Mouse (Mus musculus) E14TG2a.4 (cell line): ENCODE results near the gene Prkn.

Experiments used
- H3K27me3 ChIP-seq: 2 replicates; pipeline ENCODE4 v1.6.1; 2014; ENCODE audit warnings: low read length, control low read depth; ENCODE audit not compliant: insufficient read depth
- H3K36me3 ChIP-seq: 2 replicates; pipeline ENCODE4 v1.6.1; 2014; ENCODE audit warnings: low read length, control low read depth; ENCODE audit not compliant: insufficient read depth
- H3K4me1 ChIP-seq: replicated peaks from 2 replicates; pipeline ENCODE4 v1.6.1; 2014; ENCODE audit warnings: low read depth, low read length, control low read depth
- H3K4me3 ChIP-seq: replicated peaks from 2 replicates; pipeline ENCODE4 v1.5.1; 2014; ENCODE audit warnings: mild to moderate bottlenecking, low read length
- H3K9me3 ChIP-seq: 2 replicates; pipeline ENCODE4 v1.6.1; 2014; ENCODE audit warnings: low read length, control low read depth
- CTCF ChIP-seq: conservative IDR thresholded peaks from 2 replicates; pipeline ENCODE4 v1.5.1; 2014; ENCODE audit warnings: low read length
- NANOG ChIP-seq: IDR thresholded peaks from 2 replicates; pipeline ENCODE4 v1.6.1; 2014; ENCODE audit warnings: borderline replicate concordance, low read length, mixed read lengths
- POU5F1 ChIP-seq: IDR thresholded peaks from 2 replicates; pipeline ENCODE4 v1.6.1; 2014; ENCODE audit warnings: low read length, borderline replicate concordance

Prkn gene

GRCm38 (mm10) chr17:12044222-12044621, 1204.0 kb downstream of the Prkn start:
- peak overlapping the region; percentile 71 for H3K4me3 ChIP-seq
- H3K36me3 ChIP-seq, result no peaks in the 10 kb centered on the region
- H3K4me1 ChIP-seq, result peaks cover 74% of the 10 kb centered on the region
- TF ChIP-seq CTCF (no peak), NANOG (no peak), POU5F1 (no peak)
- H3K9me3 ChIP-seq, result no peaks in the 10 kb centered on the region
- 0 out of 2 replicates have a peak, but pooled peaks cover 3% of the 10 kb centered on the region for H3K27me3 ChIP-seq

DNA sequence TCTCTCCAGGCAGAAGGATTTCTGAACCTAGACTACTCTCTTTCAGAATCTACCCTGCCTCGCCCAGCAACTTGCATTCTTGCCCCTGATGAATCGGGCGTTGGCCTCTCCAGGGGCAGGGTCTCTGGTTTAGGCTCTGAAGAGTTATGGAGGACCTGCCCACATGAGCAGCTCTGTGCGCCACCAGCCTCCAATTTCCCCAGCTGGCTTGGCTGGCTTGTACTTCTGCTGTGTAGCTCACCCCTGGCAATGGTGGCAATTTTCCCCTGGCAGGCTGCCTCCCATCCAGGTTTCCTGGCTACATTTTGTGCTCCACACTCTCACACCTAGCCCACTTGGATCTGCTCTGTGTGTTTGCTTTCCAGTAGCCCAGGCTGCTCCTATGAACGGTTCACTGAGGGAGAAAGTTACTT, 1205.7 kb downstream of the Prkn start:
- Histone ChIP-seq H3K36me3 (no peaks in the 10 kb centered on the region), H3K27me3 (0 out of 2 replicates have a peak, but pooled peaks cover 3% of the 10 kb centered on the region), H3K9me3 (no peaks in the 10 kb centered on the region), H3K4me1 (peaks cover 74% of the 10 kb centered on the region), H3K4me3 (peak overlapping the region; percentile 45)
- TF ChIP-seq CTCF (no peak), NANOG (no peak), POU5F1 (no peak)

DNA sequence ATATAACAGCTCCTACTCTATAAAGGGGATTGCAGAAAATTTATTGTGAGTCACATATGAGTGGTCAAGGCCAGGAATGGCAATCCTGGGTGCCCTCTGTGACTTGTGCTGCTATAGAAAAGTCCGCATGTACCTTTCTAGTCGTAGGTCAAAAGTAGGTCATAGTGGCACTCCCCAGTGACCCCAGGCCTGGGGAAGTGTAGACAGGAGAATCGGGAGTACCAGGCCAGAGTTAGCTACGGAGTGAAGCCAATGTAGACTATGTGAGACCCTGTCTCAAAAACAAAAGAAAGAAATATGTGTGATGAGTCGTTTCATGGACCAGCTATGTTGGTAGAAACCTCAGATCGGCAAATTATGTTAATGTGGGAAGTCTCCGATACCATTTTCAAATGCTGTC, 1206.8 kb downstream of the Prkn start:
- H3K4me1 ChIP-seq, result peaks cover 75% of the 10 kb centered on the region
- H3K27me3 ChIP-seq, result no peaks in the 10 kb centered on the region
- peaks cover 5% of the 10 kb centered on the region; the same call in 1 of the 2 replicates for H3K9me3 ChIP-seq
- no peak for TF ChIP-seq POU5F1
- TF ChIP-seq CTCF, result no peak
- no peak for TF ChIP-seq NANOG
- no peaks in the 10 kb centered on the region for H3K36me3 ChIP-seq
- H3K4me3 ChIP-seq, result no peak overlapping the region

DNA sequence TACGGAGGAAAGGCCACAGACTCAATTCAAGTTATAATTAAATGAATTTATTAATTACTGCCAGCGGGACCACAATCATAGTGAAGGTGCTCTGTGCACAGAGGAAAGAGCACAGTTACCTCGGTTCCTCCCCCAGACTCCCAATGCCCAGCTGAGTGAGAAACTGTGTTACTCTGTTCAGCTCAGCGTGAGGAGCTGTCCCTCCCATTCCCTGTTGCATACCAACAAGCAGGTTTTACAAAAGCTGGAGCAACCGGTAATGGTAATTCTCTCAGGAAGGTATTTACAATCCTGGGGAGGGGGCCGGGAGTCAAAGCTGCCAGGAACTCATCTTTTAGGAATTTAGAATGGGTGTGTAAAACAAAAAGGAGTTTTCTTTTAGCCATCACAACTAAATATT, 1207.3 kb downstream of the Prkn start:
- no peak for TF ChIP-seq CTCF
- TF ChIP-seq NANOG, result no peak
- TF ChIP-seq POU5F1, result no peak
- Histone ChIP-seq H3K4me1 (peaks cover 73% of the 10 kb centered on the region), H3K9me3 (peaks cover 10% of the 10 kb centered on the region), H3K27me3 (no peaks in the 10 kb centered on the region), H3K36me3 (no peaks in the 10 kb centered on the region), H3K4me3 (no peak overlapping the region)

DNA sequence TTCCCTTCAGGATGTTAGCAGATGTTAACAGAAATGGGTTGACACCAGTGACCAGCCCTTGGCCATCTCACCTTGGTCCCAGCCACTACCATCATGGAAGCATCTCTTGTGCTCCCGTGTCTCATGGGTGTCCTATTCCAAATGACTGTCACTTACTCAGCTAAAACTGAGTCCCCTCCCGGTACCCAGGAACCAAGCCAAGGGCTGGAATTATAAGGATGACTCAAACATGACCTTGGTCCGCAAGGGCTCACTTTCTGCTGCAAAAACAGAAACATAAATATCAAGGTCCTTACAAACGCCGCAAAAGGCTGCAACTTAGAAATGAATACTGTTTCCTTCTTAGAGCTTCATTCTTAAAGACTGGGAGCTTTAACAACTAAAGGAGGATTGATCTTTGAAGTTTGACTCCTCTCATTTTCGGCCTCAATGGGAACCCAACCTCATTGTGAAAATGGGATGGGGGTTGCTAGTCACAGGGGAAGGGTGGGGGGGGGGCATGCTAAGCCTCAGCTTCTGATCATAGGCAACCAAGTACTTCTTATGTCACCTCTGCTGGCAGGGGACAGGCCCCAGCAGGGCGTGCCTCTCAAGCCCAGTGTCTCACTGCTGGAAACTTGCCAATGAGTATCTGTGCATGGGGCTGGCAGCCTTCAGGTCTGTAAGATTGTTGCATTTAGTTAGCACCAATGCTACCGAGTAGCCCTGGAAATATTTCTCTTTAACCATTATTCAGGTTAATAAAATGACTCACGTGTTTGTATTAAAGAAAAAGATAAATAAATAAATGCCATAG, 1208.7 kb downstream of the Prkn start:
- TF ChIP-seq CTCF (no peak), NANOG (no peak), POU5F1 (no peak)
- Histone ChIP-seq H3K4me1 (peaks cover 62% of the 10 kb centered on the region), H3K36me3 (no peaks in the 10 kb centered on the region), H3K4me3 (no peak overlapping the region), H3K27me3 (no peaks in the 10 kb centered on the region), H3K9me3 (peaks cover 21% of the 10 kb centered on the region)

- no peaks in the 10 kb centered on the region for H3K27me3 ChIP-seq
- no peaks in the 10 kb centered on the region for H3K36me3 ChIP-seq
- TF ChIP-seq CTCF, result no peak
- no peak for TF ChIP-seq NANOG
- no peak for TF ChIP-seq POU5F1
- H3K9me3 ChIP-seq, result peaks cover 35% of the 10 kb centered on the region
- H3K4me1 ChIP-seq, result peaks cover 50% of the 10 kb centered on the region
- no peak overlapping the region for H3K4me3 ChIP-seq
Measured at GRCm38 (mm10) chr17:12050261-12050660, 1210.1 kb downstream of the Prkn start.

- peaks cover 42% of the 10 kb centered on the region for H3K9me3 ChIP-seq
- no peak overlapping the region for H3K4me3 ChIP-seq
- no peaks in the 10 kb centered on the region for H3K36me3 ChIP-seq
- no peaks in the 10 kb centered on the region for H3K27me3 ChIP-seq
- TF ChIP-seq NANOG, result no peak
- TF ChIP-seq CTCF, result no peak
- no peak for TF ChIP-seq POU5F1
- H3K4me1 ChIP-seq, result peaks cover 44% of the 10 kb centered on the region
Measured at GRCm38 (mm10) chr17:12051031-12051430, 1210.8 kb downstream of the Prkn start.

GRCm38 (mm10) chr17:12052651-12053050, 1212.5 kb downstream of the Prkn start:
- Histone ChIP-seq H3K36me3 (no peaks in the 10 kb centered on the region), H3K27me3 (no peaks in the 10 kb centered on the region), H3K9me3 (peaks cover 47% of the 10 kb centered on the region), H3K4me1 (peaks cover 28% of the 10 kb centered on the region), H3K4me3 (no peak overlapping the region)
- TF ChIP-seq CTCF (no peak), POU5F1 (no peak), NANOG (no peak)
